In genomic region chr1:155243797-155244770, GRCm38 (mm10) we compare ENCODE assay signal across 8 mouse cellular contexts. TPM values are rescaled to one million over a fixed set of nuclear protein-coding genes. Genes with fewer than 3 reads are reported as not detected.
DNase-seq lines count a peak whose midpoint lies in the region; ATAC-seq and TF ChIP-seq lines count a peak whose summit lies in the region.

BC034090 (minus strand) TSS chr1:155244444.

- H3K9ac ChIP-seq in hindbrain, embryonic 11.5 days (ENCODE audit: low read depth, low read length) = peak within 1 kb of the TSS; percentile 82
- peak within 1 kb of the TSS; percentile 98 for H3K9ac ChIP-seq in limb, embryonic 14.5 days (ENCODE audit: low read depth, low read length, severe bottlenecking)
- H3K9ac ChIP-seq in midbrain, embryonic 14.5 days (replicated peaks; ENCODE audit: low read length) = peak within 1 kb of the TSS; percentile 64

- POLR2A ChIA-PET in Patski (lab: Charles Lee) = interaction anchor here (0.9 to 2.3 kb wide), 10 partner anchors 10 to 194 kb away, joined by 3 to 23 read pairs (median 4); no protein-coding TSS in a partner anchor

- 2% methylated on average over 82 of the region's 85 CpGs for WGBS in hindbrain, embryonic 11.5 days
- 2% methylated on average over 60 of the region's 85 CpGs for WGBS in limb, embryonic 14.5 days
- WGBS in midbrain, embryonic 14.5 days = 2% methylated on average over 76 of the region's 85 CpGs

- H3K4me3 ChIP-seq in hindbrain, embryonic 11.5 days (ENCODE audit: low read depth, low read length) = peak within 1 kb of the TSS; percentile 49
- H3K4me3 ChIP-seq in limb, embryonic 14.5 days (replicated peaks; ENCODE audit: low read length) = peak within 1 kb of the TSS; percentile 71
- H3K4me3 ChIP-seq in midbrain, embryonic 14.5 days (replicated peaks; ENCODE audit: low read depth, low read length) = peak within 1 kb of the TSS; percentile 44

- H3K27me3 ChIP-seq in Patski = no peaks in the 10 kb centered on the region
- H3K27me3 ChIP-seq in hindbrain, embryonic 11.5 days (ENCODE audit: control insufficient read depth, insufficient read depth, low read length) = peaks cover 6% of the 10 kb centered on the region
- H3K27me3 ChIP-seq in limb, embryonic 14.5 days (ENCODE audit: control insufficient read depth, insufficient read depth, low read length) = no peaks in the 10 kb centered on the region
- peaks cover 17% of the 10 kb centered on the region; the same call in 1 of the 2 replicates for H3K27me3 ChIP-seq in midbrain, embryonic 14.5 days (ENCODE audit: control insufficient read depth, insufficient read depth, low read length)

- CTCF ChIA-PET in Patski (lab: Charles Lee) = interaction anchor here (1.6 to 3.5 kb wide), 6 partner anchors 10 to 192 kb away, joined by 4 to 16 read pairs (median 6); no protein-coding TSS in a partner anchor

- no peaks in the 10 kb centered on the region for H3K9me3 ChIP-seq in hindbrain, embryonic 11.5 days (ENCODE audit: control insufficient read depth, low read length)
- no peaks in the 10 kb centered on the region for H3K9me3 ChIP-seq in limb, embryonic 14.5 days (ENCODE audit: control insufficient read depth, low read length)
- H3K9me3 ChIP-seq in midbrain, embryonic 14.5 days (ENCODE audit: control insufficient read depth, low read length) = no peaks in the 10 kb centered on the region

- H3K4me2 ChIP-seq in hindbrain, embryonic 11.5 days (replicated peaks; ENCODE audit: low read depth, low read length) = peak within 1 kb of the TSS; percentile 92
- H3K4me2 ChIP-seq in limb, embryonic 14.5 days (replicated peaks; ENCODE audit: low read depth, low read length, severe bottlenecking) = peak within 1 kb of the TSS; percentile 72
- H3K4me2 ChIP-seq in midbrain, embryonic 14.5 days (ENCODE audit: low read length) = peak within 1 kb of the TSS; percentile 83

- ATAC-seq in Patski = peak; percentile 69
- peak; percentile 85 for ATAC-seq in hindbrain, embryonic 11.5 days (ENCODE audit: low FRiP score)
- ATAC-seq in limb, embryonic 14.5 days (ENCODE audit: low FRiP score, low read depth) = peak; percentile 86
- peak; percentile 73 for ATAC-seq in midbrain, embryonic 14.5 days (ENCODE audit: low FRiP score, low TSS enrichment)

- H3K27ac ChIP-seq in hindbrain, embryonic 11.5 days (ENCODE audit: low read depth, low read length) = peak within 1 kb of the TSS; percentile 67
- H3K27ac ChIP-seq in limb, embryonic 14.5 days (replicated peaks; ENCODE audit: low read depth, low read length) = peak within 1 kb of the TSS; percentile 89
- H3K27ac ChIP-seq in midbrain, embryonic 14.5 days (replicated peaks; ENCODE audit: low read depth, low read length) = peak within 1 kb of the TSS; percentile 8; the same call in 1 of the 2 replicates

- DNase-seq in Patski (ENCODE audit: low read depth, low spot score) = no peak
- DNase-seq in adrenal gland, postnatal 36 days = peak; percentile 76 to 82
- DNase-seq in gastrocnemius, adult 18-20 months (ENCODE audit: low spot score) = peak; percentile 42
- peak; percentile 77 for DNase-seq in hindbrain, embryonic 11.5 days (ENCODE audit: low spot score)
- DNase-seq in limb, embryonic 14.5 days (ENCODE audit: low spot score) = peak; percentile 52
- DNase-seq in midbrain, embryonic 14.5 days = peak; percentile 66
- DNase-seq in urinary bladder, postnatal 36 days (ENCODE audit: low spot score in 2 of 2) = peak; percentile 44 to 56
- no peak for DNase-seq in layer of hippocampus, adult 8-10 months (ENCODE audit: low spot score in 2 of 2)

- TF ChIP-seq POLR2A in limb, embryonic 14.5 days (IDR thresholded peaks at IDR 0.05; ENCODE audit: borderline replicate concordance, extremely low read depth, insufficient read depth, insufficient read length) = peak; percentile 77; the same call in 1 of the 2 replicates

- in situ Hi-C loops in Patski (cut with MboI; ENCODE audit: low pct_unique_long_range_greater_than_20kb) = no loop called here

- no peak for TF ChIP-seq CTCF in Patski (IDR thresholded peaks at IDR 0.05)

- no peaks in the 10 kb centered on the region for H3K36me3 ChIP-seq in hindbrain, embryonic 11.5 days (ENCODE audit: control insufficient read depth, insufficient read depth, low read length)
- peaks cover 25% of the 10 kb centered on the region for H3K36me3 ChIP-seq in limb, embryonic 14.5 days (ENCODE audit: control insufficient read depth, insufficient read depth, low read length)
- no peaks in the 10 kb centered on the region for H3K36me3 ChIP-seq in midbrain, embryonic 14.5 days (ENCODE audit: control insufficient read depth, insufficient read depth, low read length)

- H3K4me1 ChIP-seq in hindbrain, embryonic 11.5 days (replicated peaks; ENCODE audit: control insufficient read depth, insufficient read depth, low read length) = peaks cover 5% of the 10 kb centered on the region; the same call in 1 of the 2 replicates
- H3K4me1 ChIP-seq in limb, embryonic 14.5 days (ENCODE audit: control insufficient read depth, insufficient read depth, low read length) = peaks cover 10% of the 10 kb centered on the region
- H3K4me1 ChIP-seq in midbrain, embryonic 14.5 days (ENCODE audit: control insufficient read depth, insufficient read depth, low read length) = peaks cover 12% of the 10 kb centered on the region

RNA-seq across cellular contexts. Expression of gene BC034090, which starts in this region (rescaled TPM):
- polyA plus RNA-seq in Patski (2021) = 75.8 TPM
- 10 to 100 TPM; 23.8 to 39.7 TPM for total RNA-seq in adrenal gland, postnatal 36 days (2021)
- total RNA-seq in gastrocnemius, adult 18-20 months (2021) = 1 to 10 TPM in 1 of 2 experiments, under 1 TPM in 1; 0.64 to 1.5 TPM
- polyA plus RNA-seq in hindbrain, embryonic 11.5 days (2014; fragmentation: Nextera tagmentation; extraction: Ambion mirVana) = 1.7 and 2.5 TPM in 2 replicates
- polyA plus RNA-seq in limb, embryonic 14.5 days (2012; rRNA removed) = 28.0 and 31.4 TPM in 2 replicates
- 5.6 and 6.7 TPM in 2 replicates for polyA plus RNA-seq in limb, embryonic 14.5 days (2014; fragmentation: Nextera tagmentation; extraction: Ambion mirVana)
- polyA plus RNA-seq in midbrain, embryonic 14.5 days (2014; fragmentation: Nextera tagmentation; extraction: Ambion mirVana) = 3.4 and 3.5 TPM in 2 replicates
- 10 to 100 TPM in 1 of 4 experiments, 1 to 10 TPM in 3; 6.8 to 10.1 (median 8.1) TPM for total RNA-seq in layer of hippocampus, adult 8-10 months (2022)

Comparison
In these comparisons a context has a peak if more than half of its experiments do, and no peak if none do; other contexts are left out.
1. DNase-seq: peak in adrenal gland, postnatal 36 days (2 of 2), gastrocnemius, adult 18-20 months (single experiment), hindbrain, embryonic 11.5 days (single experiment), limb, embryonic 14.5 days (single experiment), midbrain, embryonic 14.5 days (single experiment) and urinary bladder, postnatal 36 days (2 of 2); none in Patski (single experiment) and layer of hippocampus, adult 8-10 months (0 of 2).
2. H3K27ac ChIP-seq: peak in every context shown above with its lines; median percentile 89 in limb, embryonic 14.5 days; 67 in hindbrain, embryonic 11.5 days; 8 in midbrain, embryonic 14.5 days.
3. Peak in every context shown above with its lines, with median percentiles within 50 percentile points of each other: ATAC-seq, H3K4me2 ChIP-seq, H3K4me3 ChIP-seq and H3K9ac ChIP-seq.